Mouse (Mus musculus) CD4-positive, CD25-positive, alpha-beta regulatory T cell, adult 9 weeks (primary cell): ENCODE data around the gene Ptpn12. TPM values are rescaled to one million over a fixed set of nuclear protein-coding genes. Genes with fewer than 3 reads are reported as not detected.

Source experiments
- polyA plus RNA-seq: library from polyadenylated mRNA; unstranded; fragments of 100-300 nt; shearing (Covaris generic); gene quantifications from one replicate; pipeline ENCODE4 v1.2.1, GENCODE M21; 2017

The Ptpn12 gene
- polyA plus RNA-seq: 4.7 TPM

GRCm38 (mm10) chr5:21055820-21056531, at the start of gene Ptpn12:
Gene Ptpn12 (minus strand): TSS chr5:21055911.

GRCm38 (mm10) chr5:20956298-20956697, 99.4 kb downstream of the Ptpn12 start, which contains the start of gene Rsbn1l:
Gene Rsbn1l (minus strand): TSS chr5:20956398.

Other genes with a start within 250 kb of the Ptpn12 start
- gene Phtf2, start 173.8 kb downstream of the Ptpn12 start, polyA plus RNA-seq: 55.8 TPM
- 59.0 TPM for gene Tmem60, start 173.7 kb downstream of the Ptpn12 start, polyA plus RNA-seq
- gene Rsbn1l, start 99.5 kb downstream of the Ptpn12 start, polyA plus RNA-seq: 20.2 TPM
- 45.1 TPM for gene Gsap, start 130.3 kb upstream of the Ptpn12 start, polyA plus RNA-seq